Mouse (Mus musculus): ENCODE results near the gene Vash2. TPM values are rescaled to one million over a fixed set of nuclear protein-coding genes. Genes with fewer than 3 reads are reported as not detected.
"Not testable (repeated sequence)": the region's sequence is repeated elsewhere in the genome, so short reads cannot be mapped to it uniquely, and the experiment has no call there.

Vash2 gene
- not detected in 2 replicates for total RNA-seq (2015; ENCODE audit: low replicate concordance)
- total RNA-seq (2017; ENCODE audit: low replicate concordance), result not detected in 2 replicates

- no peak for ATAC-seq (replicated peaks; ENCODE audit: low FRiP score, poor library complexity, severe bottlenecking)
Observed at GRCm38 (mm10) chr1:190979100-190979563, at the start of gene Vash2. Vash2 (minus strand) TSS chr1:190979296.

- peak; percentile 98 for ATAC-seq (replicated peaks; ENCODE audit: low FRiP score, poor library complexity, severe bottlenecking)
Observed at GRCm38 (mm10) chr1:191026021-191026713, 47.1 kb upstream of the Vash2 start, which contains the start of gene Flvcr1. Flvcr1 (minus strand) TSS chr1:191026158.

- ATAC-seq (replicated peaks; ENCODE audit: low FRiP score, poor library complexity, severe bottlenecking), result peak; percentile 22; the same call in 1 of the 2 replicates
Observed at GRCm38 (mm10) chr1:191025016-191026012, 46.2 kb upstream of the Vash2 start.

- not testable (repeated sequence) for ATAC-seq (replicated peaks; ENCODE audit: low FRiP score, poor library complexity, severe bottlenecking)
Observed at GRCm38 (mm10) chr1:191023806-191024205, 44.7 kb upstream of the Vash2 start.

- ATAC-seq (replicated peaks; ENCODE audit: low FRiP score, poor library complexity, severe bottlenecking), result no peak
Observed at GRCm38 (mm10) chr1:191023140-191023539, 44.0 kb upstream of the Vash2 start.

GRCm38 (mm10) chr1:191021016-191021415 lies 41.9 kb upstream of the Vash2 start:
- ATAC-seq (replicated peaks; ENCODE audit: low FRiP score, poor library complexity, severe bottlenecking), result no peak

- ATAC-seq (replicated peaks; ENCODE audit: low FRiP score, poor library complexity, severe bottlenecking), result no peak
Observed at GRCm38 (mm10) chr1:191020217-191020924, 41.3 kb upstream of the Vash2 start.

GRCm38 (mm10) chr1:191019803-191020202 lies 40.7 kb upstream of the Vash2 start:
- ATAC-seq (replicated peaks; ENCODE audit: low FRiP score, poor library complexity, severe bottlenecking), result no peak

- ATAC-seq (replicated peaks; ENCODE audit: low FRiP score, poor library complexity, severe bottlenecking), result no peak
Observed at GRCm38 (mm10) chr1:191014271-191014670, 35.2 kb upstream of the Vash2 start.

- ATAC-seq (replicated peaks; ENCODE audit: low FRiP score, poor library complexity, severe bottlenecking), result no peak
Observed at GRCm38 (mm10) chr1:191008707-191009106, 29.6 kb upstream of the Vash2 start.

- no peak for ATAC-seq (replicated peaks; ENCODE audit: low FRiP score, poor library complexity, severe bottlenecking)
Observed at GRCm38 (mm10) chr1:191002201-191002600, 23.1 kb upstream of the Vash2 start.

- no peak for ATAC-seq (replicated peaks; ENCODE audit: low FRiP score, poor library complexity, severe bottlenecking)
Observed at GRCm38 (mm10) chr1:191000686-191001085, 21.6 kb upstream of the Vash2 start.

GRCm38 (mm10) chr1:190998027-190998426 lies 18.9 kb upstream of the Vash2 start:
- no peak for ATAC-seq (replicated peaks; ENCODE audit: low FRiP score, poor library complexity, severe bottlenecking)

- no peak for ATAC-seq (replicated peaks; ENCODE audit: low FRiP score, poor library complexity, severe bottlenecking)
Observed at GRCm38 (mm10) chr1:190996346-190996877, 17.3 kb upstream of the Vash2 start.

GRCm38 (mm10) chr1:190995548-190995947 lies 16.5 kb upstream of the Vash2 start:
- ATAC-seq (replicated peaks; ENCODE audit: low FRiP score, poor library complexity, severe bottlenecking), result no peak

- no peak for ATAC-seq (replicated peaks; ENCODE audit: low FRiP score, poor library complexity, severe bottlenecking)
Observed at GRCm38 (mm10) chr1:190989437-190990082, 10.5 kb upstream of the Vash2 start.

- ATAC-seq (replicated peaks; ENCODE audit: low FRiP score, poor library complexity, severe bottlenecking), result no peak
Observed at GRCm38 (mm10) chr1:190981412-190981811, 2.3 kb upstream of the Vash2 start.

GRCm38 (mm10) chr1:190980470-190980869 lies 1.4 kb upstream of the Vash2 start:
- ATAC-seq (replicated peaks; ENCODE audit: low FRiP score, poor library complexity, severe bottlenecking), result no peak

GRCm38 (mm10) chr1:190978511-190979073 lies 504 bp downstream of the Vash2 start:
- ATAC-seq (replicated peaks; ENCODE audit: low FRiP score, poor library complexity, severe bottlenecking), result no peak

Data from erythroid progenitor cell, adult 5-6 weeks (primary cell).